Mouse (Mus musculus) limb, embryonic 12.5 days (tissue): ENCODE results near the gene Trub2. TPM values are rescaled to one million over a fixed set of nuclear protein-coding genes. Genes with fewer than 3 reads are reported as not detected.

Experiments used
- ATAC-seq: fragments of 200-750 bp; cut with Nextera tagmentation; 2 replicates; pipeline ENCODE4 v1.8.0; 2017; ENCODE audit warnings: low read depth, moderate TSS enrichment; ENCODE audit not compliant: insufficient number of reproducible peaks, insufficient read depth, low FRiP score, low TSS enrichment
- H3K27ac ChIP-seq: fragments of 300-500 bp; sonication (generic); 2 replicates; pipeline ENCODE4 v1.5.1; 2016; ENCODE audit warnings: mild to moderate bottlenecking, moderate library complexity
- H3K27me3 ChIP-seq: fragments of 300-500 bp; sonication (generic); 2 replicates; pipeline ENCODE4 v1.6.1; 2016; ENCODE audit warnings: mild to moderate bottlenecking, moderate library complexity
- H3K36me3 ChIP-seq: fragments of 300-500 bp; sonication (generic); 2 replicates; pipeline ENCODE4 v1.6.1; 2016; ENCODE audit warnings: mild to moderate bottlenecking, moderate library complexity
- H3K4me1 ChIP-seq: fragments of 300-500 bp; sonication (generic); replicated peaks from 2 replicates; pipeline ENCODE4 v1.6.1; 2016
- H3K4me2 ChIP-seq: fragments of 300-500 bp; sonication (generic); 2 replicates; pipeline ENCODE4 v1.6.1; 2016; ENCODE audit warnings: mild to moderate bottlenecking, moderate library complexity
- H3K4me3 ChIP-seq: fragments of 300-500 bp; sonication (generic); replicated peaks from 2 replicates; pipeline ENCODE4 v1.5.1; 2016; ENCODE audit warnings: mild to moderate bottlenecking
- H3K9ac ChIP-seq: fragments of 300-500 bp; sonication (generic); replicated peaks from 2 replicates; pipeline ENCODE4 v1.6.1; 2016; ENCODE audit warnings: mild to moderate bottlenecking, moderate library complexity
- H3K9me3 ChIP-seq: fragments of 300-500 bp; sonication (generic); 2 replicates; pipeline ENCODE4 v1.6.1; 2016; ENCODE audit warnings: mild to moderate bottlenecking, moderate library complexity
- WGBS: fragments of 180-500 bp; shearing (Covaris S2); methylation state at CpG from one replicate; pipeline ENCODE4 v1.1.7; 2016; 5-methylcytosine and 5-hydroxymethylcytosine counted together
- polyA plus RNA-seq: library from polyadenylated mRNA; unstranded; fragments of >200 nt; fragmentation: Nextera tagmentation; extraction: Ambion mirVana; gene quantifications from 2 replicates; pipeline ENCODE4 v1.2.1, GENCODE M21; 2016

The Trub2 gene
- polyA plus RNA-seq, 1 experiment from 2014 or later, result 57.5 TPM

- peaks cover 44% of the 10 kb centered on the region for H3K36me3 ChIP-seq
Measured at GRCm38 (mm10) chr2:29773323-29773722, 15.0 kb downstream of the Trub2 start.

GRCm38 (mm10) chr2:29771611-29772461 lies 16.5 kb downstream of the Trub2 start:
- no peak overlapping the region for H3K27ac ChIP-seq
- WGBS, result 87% methylated on average over 8 of the region's 8 CpGs
- peaks cover 29% of the 10 kb centered on the region for H3K36me3 ChIP-seq
- no peak overlapping the region for H3K4me3 ChIP-seq
- ATAC-seq, result no peak
- H3K4me1 ChIP-seq, result no peaks in the 10 kb centered on the region
- no peak overlapping the region for H3K4me2 ChIP-seq
- no peaks in the 10 kb centered on the region for H3K27me3 ChIP-seq
- no peak overlapping the region for H3K9ac ChIP-seq
- H3K9me3 ChIP-seq, result 0 out of 2 replicates have a peak, but pooled peaks cover 2% of the 10 kb centered on the region

More at GRCm38 (mm10) chr2:29773323-29773722, 15.0 kb downstream of the Trub2 start:
- Histone ChIP-seq H3K4me3 (no peak overlapping the region), H3K9ac (no peak overlapping the region), H3K27ac (no peak overlapping the region), H3K9me3 (0 out of 2 replicates have a peak, but pooled peaks cover 2% of the 10 kb centered on the region), H3K4me2 (no peak overlapping the region), H3K27me3 (no peaks in the 10 kb centered on the region), H3K4me1 (no peaks in the 10 kb centered on the region)
- no peak for ATAC-seq
- 95% methylated on average over 4 of the region's 4 CpGs for WGBS

GRCm38 (mm10) chr2:29770162-29770561 lies 18.1 kb downstream of the Trub2 start:
- Histone ChIP-seq H3K9me3 (0 out of 2 replicates have a peak, but pooled peaks cover 2% of the 10 kb centered on the region), H3K4me2 (no peak overlapping the region), H3K4me3 (no peak overlapping the region), H3K27me3 (no peaks in the 10 kb centered on the region), H3K27ac (no peak overlapping the region), H3K9ac (no peak overlapping the region), H3K36me3 (peaks cover 17% of the 10 kb centered on the region), H3K4me1 (no peaks in the 10 kb centered on the region)
- no peak for ATAC-seq

GRCm38 (mm10) chr2:29768901-29769300 lies 19.4 kb downstream of the Trub2 start:
- Histone ChIP-seq H3K36me3 (peaks cover 11% of the 10 kb centered on the region; the same call in 1 of the 2 replicates), H3K27me3 (no peaks in the 10 kb centered on the region), H3K4me3 (no peak overlapping the region), H3K4me2 (no peak overlapping the region), H3K4me1 (no peaks in the 10 kb centered on the region), H3K9ac (no peak overlapping the region), H3K27ac (no peak overlapping the region), H3K9me3 (0 out of 2 replicates have a peak, but pooled peaks cover 2% of the 10 kb centered on the region)
- WGBS, result 66% methylated on average over 9 of the region's 9 CpGs
- no peak for ATAC-seq

GRCm38 (mm10) chr2:29767976-29768709 lies 20.2 kb downstream of the Trub2 start:
- H3K4me3 ChIP-seq, result no peak overlapping the region
- no peak overlapping the region for H3K9ac ChIP-seq
- no peak overlapping the region for H3K4me2 ChIP-seq
- H3K9me3 ChIP-seq, result 0 out of 2 replicates have a peak, but pooled peaks cover 2% of the 10 kb centered on the region
- 66% methylated on average over 11 of the region's 11 CpGs for WGBS
- H3K27me3 ChIP-seq, result peaks cover 2% of the 10 kb centered on the region
- no peak for ATAC-seq
- peaks cover 4% of the 10 kb centered on the region; the same call in 1 of the 2 replicates for H3K36me3 ChIP-seq
- no peak overlapping the region for H3K27ac ChIP-seq
- no peaks in the 10 kb centered on the region for H3K4me1 ChIP-seq

- no peak overlapping the region for H3K4me3 ChIP-seq
- no peaks in the 10 kb centered on the region for H3K4me1 ChIP-seq
- H3K36me3 ChIP-seq, result no peaks in the 10 kb centered on the region
- WGBS, result 3% methylated on average over 1 of the region's 1 CpGs
- H3K9me3 ChIP-seq, result no peaks in the 10 kb centered on the region
- no peak overlapping the region for H3K9ac ChIP-seq
- H3K27me3 ChIP-seq, result peaks cover 9% of the 10 kb centered on the region
- no peak overlapping the region for H3K27ac ChIP-seq
- ATAC-seq, result no peak
- no peak overlapping the region for H3K4me2 ChIP-seq
Measured at GRCm38 (mm10) chr2:29764831-29765230, 23.5 kb downstream of the Trub2 start.

- no peak overlapping the region for H3K4me3 ChIP-seq
- peaks cover 38% of the 10 kb centered on the region for H3K27me3 ChIP-seq
- H3K9ac ChIP-seq, result no peak overlapping the region
- no peaks in the 10 kb centered on the region for H3K36me3 ChIP-seq
- H3K27ac ChIP-seq, result no peak overlapping the region
- peaks cover 9% of the 10 kb centered on the region for H3K4me1 ChIP-seq
- ATAC-seq, result no peak
- H3K9me3 ChIP-seq, result 0 out of 2 replicates have a peak, but pooled peaks cover 6% of the 10 kb centered on the region
- no peak overlapping the region for H3K4me2 ChIP-seq
Measured at GRCm38 (mm10) chr2:29755693-29756092, 32.6 kb downstream of the Trub2 start.

- 83% methylated on average over 5 of the region's 5 CpGs for WGBS
- H3K27me3 ChIP-seq, result peaks cover 68% of the 10 kb centered on the region
Measured at GRCm38 (mm10) chr2:29752397-29752796, 35.9 kb downstream of the Trub2 start.

GRCm38 (mm10) chr2:29751497-29751896 lies 36.8 kb downstream of the Trub2 start, which contains the start of gene Gm13420:
TSS of gene Gm13420 (minus strand) at chr2:29751685.
- H3K4me3 ChIP-seq, result peak within 1 kb of the TSS; percentile 19; the same call in 1 of the 2 replicates
- H3K4me2 ChIP-seq, result peak within 1 kb of the TSS; percentile 44
- H3K27ac ChIP-seq, result no peak within 1 kb of the TSS
- H3K9me3 ChIP-seq, result peaks cover 9% of the 10 kb centered on the region; the same call in 1 of the 2 replicates
- ATAC-seq, result no peak
- 0 out of 2 replicates have a peak within 1 kb of the TSS, but pooled peaks have one; percentile 34 for H3K9ac ChIP-seq
- H3K36me3 ChIP-seq, result no peaks in the 10 kb centered on the region
- 9% methylated on average over 28 of the region's 28 CpGs for WGBS
- peaks cover 16% of the 10 kb centered on the region for H3K4me1 ChIP-seq
- peaks cover 76% of the 10 kb centered on the region for H3K27me3 ChIP-seq

More at GRCm38 (mm10) chr2:29752397-29752796, 35.9 kb downstream of the Trub2 start:
- peaks cover 9% of the 10 kb centered on the region; the same call in 1 of the 2 replicates for H3K9me3 ChIP-seq
- no peaks in the 10 kb centered on the region for H3K36me3 ChIP-seq
- no peak overlapping the region for H3K9ac ChIP-seq
- H3K4me3 ChIP-seq, result no peak overlapping the region
- no peak overlapping the region for H3K27ac ChIP-seq
- ATAC-seq, result no peak
- no peak overlapping the region for H3K4me2 ChIP-seq
- H3K4me1 ChIP-seq, result peaks cover 11% of the 10 kb centered on the region

- no peak for ATAC-seq
- peaks cover 87% of the 10 kb centered on the region for H3K27me3 ChIP-seq
- 88% methylated on average over 4 of the region's 4 CpGs for WGBS
Measured at GRCm38 (mm10) chr2:29748499-29748898, 39.8 kb downstream of the Trub2 start.

GRCm38 (mm10) chr2:29747852-29748251 lies 40.5 kb downstream of the Trub2 start:
- Histone ChIP-seq H3K4me3 (peak overlapping the region; percentile 39; the same call in 1 of the 2 replicates), H3K9me3 (peaks cover 9% of the 10 kb centered on the region; the same call in 1 of the 2 replicates), H3K27me3 (peaks cover 80% of the 10 kb centered on the region), H3K27ac (no peak overlapping the region), H3K4me2 (peak overlapping the region; percentile 66; the same call in 1 of the 2 replicates), H3K4me1 (peaks cover 16% of the 10 kb centered on the region), H3K9ac (no peak overlapping the region), H3K36me3 (no peaks in the 10 kb centered on the region)
- 58% methylated on average over 5 of the region's 5 CpGs for WGBS
- no peak for ATAC-seq

More at GRCm38 (mm10) chr2:29748499-29748898, 39.8 kb downstream of the Trub2 start:
- no peak overlapping the region for H3K27ac ChIP-seq
- no peaks in the 10 kb centered on the region for H3K36me3 ChIP-seq
- H3K9ac ChIP-seq, result no peak overlapping the region
- H3K9me3 ChIP-seq, result peaks cover 9% of the 10 kb centered on the region; the same call in 1 of the 2 replicates
- no peak overlapping the region for H3K4me2 ChIP-seq
- no peak overlapping the region for H3K4me3 ChIP-seq
- peaks cover 16% of the 10 kb centered on the region for H3K4me1 ChIP-seq
